13 mouse cellular contexts compared by ENCODE assay signal in genomic region chr5:59947831-59948568, GRCm38 (mm10).
"Had no signal": no experiment of that assay in that cellular context is flagged by ENCODE, and none has a peak within 500 bp of the region (broad histone marks: within the 10 kb centered on the region; RNA-seq: fewer than 3 reads in every experiment).

No protein-coding gene starts in this region.

- H3K9ac ChIP-seq: lung, embryonic 14.5 days; midbrain, embryonic 12.5 days; neural tube, embryonic 12.5 days; stomach, embryonic 15.5 days had no signal

- H3K4me1 ChIP-seq: midbrain, embryonic 10.5 days; midbrain, embryonic 12.5 days; neural tube, embryonic 12.5 days; stomach, embryonic 15.5 days had no signal

- H3K36me3 ChIP-seq: midbrain, embryonic 10.5 days; midbrain, embryonic 12.5 days; neural tube, embryonic 12.5 days; stomach, embryonic 15.5 days had no signal

- H3K4me2 ChIP-seq: lung, embryonic 14.5 days; midbrain, embryonic 12.5 days; neural tube, embryonic 12.5 days; stomach, embryonic 15.5 days had no signal

- H3K27ac ChIP-seq: midbrain, embryonic 10.5 days; midbrain, embryonic 12.5 days; neural tube, embryonic 12.5 days; stomach, embryonic 15.5 days; stomach, postnatal 0 days had no signal

- H3K4me3 ChIP-seq: midbrain, embryonic 10.5 days; midbrain, embryonic 12.5 days; neural tube, embryonic 12.5 days; stomach, embryonic 15.5 days had no signal

- H3K27me3 ChIP-seq: midbrain, embryonic 12.5 days; neural tube, embryonic 12.5 days; stomach, embryonic 15.5 days had no signal

- H3K9me3 ChIP-seq: midbrain, embryonic 10.5 days; midbrain, embryonic 12.5 days; neural tube, embryonic 12.5 days; stomach, embryonic 15.5 days had no signal

- DNase-seq: lung, embryonic 14.5 days; lung, postnatal 10 days; lung, postnatal 4 days; midbrain, embryonic 14.5 days; right cerebral cortex, postnatal 14 days; thymus, adult 2 months; thymus, postnatal 25 days; thymus, postnatal 4 days had no signal
